Mouse (Mus musculus) limb, embryonic 10.5 days (tissue): ENCODE results near the gene Gm10073. TPM values are rescaled to one million over a fixed set of nuclear protein-coding genes. Genes with fewer than 3 reads are reported as not detected.
"Not testable (repeated sequence)": the region's sequence is repeated elsewhere in the genome, so short reads cannot be mapped to it uniquely, and the experiment has no call there.

ENCODE experiments used
- DNase-seq: peaks from one replicate; pipeline ENCODE4 v3.0.0-alpha.2; 2017; ENCODE audit warnings: low spot score
- H3K27ac ChIP-seq: fragments of 300-500 bp; sonication (generic); 2 replicates; pipeline ENCODE4 v1.5.1; 2016; ENCODE audit warnings: mild to moderate bottlenecking
- H3K27me3 ChIP-seq: fragments of 300-500 bp; sonication (generic); 2 replicates; pipeline ENCODE4 v1.6.1; 2016; ENCODE audit warnings: low read depth, mild to moderate bottlenecking; ENCODE audit not compliant: poor library complexity, severe bottlenecking
- H3K36me3 ChIP-seq: fragments of 300-500 bp; sonication (generic); 2 replicates; pipeline ENCODE4 v1.6.1; 2016; ENCODE audit warnings: mild to moderate bottlenecking, moderate library complexity
- H3K4me1 ChIP-seq: fragments of 300-500 bp; sonication (generic); 2 replicates; pipeline ENCODE4 v1.6.1; 2016
- H3K4me3 ChIP-seq: fragments of 300-500 bp; sonication (generic); 2 replicates; pipeline ENCODE4 v1.5.1; 2016; ENCODE audit warnings: mild to moderate bottlenecking, moderate library complexity
- H3K9me3 ChIP-seq: fragments of 300-500 bp; sonication (generic); replicated peaks from 2 replicates; pipeline ENCODE4 v1.6.1; 2016; ENCODE audit warnings: mild to moderate bottlenecking
- WGBS: fragments of 180-500 bp; shearing (Covaris S2); methylation state at CpG from one replicate; pipeline ENCODE4 v1.1.7; 2016; 5-methylcytosine and 5-hydroxymethylcytosine counted together
- polyA plus RNA-seq: library from polyadenylated mRNA; unstranded; fragments of >200 nt; fragmentation: Nextera tagmentation; extraction: Ambion mirVana; gene quantifications from 2 replicates; pipeline ENCODE4 v1.2.1, GENCODE M21; 2016

Gene Gm10073
- polyA plus RNA-seq: 7.9 and 8.0 TPM in 2 replicates

DNA sequence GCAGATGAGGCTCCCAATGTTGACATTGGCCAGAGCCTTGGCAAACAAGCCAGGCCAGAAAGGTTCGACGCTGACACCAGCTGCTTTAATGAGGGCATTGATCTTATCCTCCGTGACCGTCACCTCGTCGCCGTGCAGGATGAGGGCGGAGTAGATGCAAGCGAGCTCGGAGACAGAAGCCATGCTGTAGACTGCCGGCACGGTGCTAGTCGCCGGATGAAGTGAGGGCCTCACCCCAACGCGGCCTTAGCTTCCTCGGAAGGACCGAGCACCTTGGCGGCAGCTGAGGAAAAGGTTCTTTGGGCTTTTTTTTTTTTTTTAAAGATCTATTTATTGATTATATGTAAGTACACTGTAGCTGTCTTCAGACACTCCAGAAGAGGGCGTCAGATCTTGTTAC lies at the start of gene Gm10073:
Gm10073 (minus strand) TSS at position 294 of the 400 bp plus-strand sequence.
- not testable (repeated sequence) for DNase-seq, H3K27ac ChIP-seq, H3K27me3 ChIP-seq, H3K9me3 ChIP-seq, H3K4me1 ChIP-seq, H3K4me3 ChIP-seq, H3K36me3 ChIP-seq
- WGBS: 30% methylated on average over 20 of the region's 20 CpGs

DNA sequence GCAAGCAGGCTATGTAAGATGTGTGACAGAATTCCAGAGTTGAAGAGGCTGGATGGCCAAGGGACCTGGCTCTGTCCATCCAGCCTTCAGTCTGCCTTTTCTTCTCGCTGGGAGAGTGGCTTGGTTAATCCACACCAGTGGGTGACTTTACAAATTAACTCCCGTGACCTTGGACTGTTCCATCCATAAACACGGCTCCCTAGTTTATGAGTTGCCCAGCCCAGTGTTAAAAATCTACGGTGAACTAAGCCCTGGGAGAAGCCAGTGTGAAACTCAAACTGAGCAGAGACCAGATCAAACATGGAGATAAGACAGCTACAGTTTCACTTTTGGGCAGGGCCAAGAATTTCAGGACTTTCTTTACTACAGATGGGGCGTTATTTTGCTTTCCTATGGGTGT lies 49.8 kb upstream of the Gm10073 start:
- Histone ChIP-seq H3K9me3 (no peaks in the 10 kb centered on the region), H3K36me3 (no peaks in the 10 kb centered on the region), H3K27me3 (no peaks in the 10 kb centered on the region), H3K4me1 (peaks cover 27% of the 10 kb centered on the region), H3K27ac (no peak overlapping the region), H3K4me3 (no peak overlapping the region)
- WGBS: 64% methylated on average over 5 of the region's 5 CpGs
- DNase-seq: no peak

DNA sequence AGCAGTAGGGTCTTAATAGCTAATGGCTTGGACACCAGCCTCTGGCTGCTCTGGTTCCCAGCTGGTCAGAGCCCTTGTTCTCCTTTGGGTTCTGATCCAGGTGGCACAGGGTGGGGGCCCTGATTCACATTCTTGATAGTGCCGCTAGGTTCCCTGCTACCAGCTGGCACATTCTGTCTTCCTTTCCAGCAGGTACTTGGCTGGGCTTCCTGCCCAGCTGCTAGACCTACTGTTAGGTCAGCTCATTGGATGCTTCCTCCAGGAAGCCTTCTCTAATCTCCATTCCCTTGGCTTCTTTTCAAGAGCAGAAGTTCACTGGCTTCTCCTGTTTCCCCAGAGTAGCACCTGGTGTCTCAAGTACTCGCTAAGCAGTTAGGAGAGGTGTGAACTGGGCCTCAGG lies 47.2 kb upstream of the Gm10073 start:
- no peaks in the 10 kb centered on the region for H3K36me3 ChIP-seq
- DNase-seq: no peak
- peaks cover 38% of the 10 kb centered on the region for H3K4me1 ChIP-seq
- H3K27me3 ChIP-seq: no peaks in the 10 kb centered on the region
- H3K9me3 ChIP-seq: no peaks in the 10 kb centered on the region; the same call in 1 of the 2 replicates
- H3K4me3 ChIP-seq: no peak overlapping the region
- peak overlapping the region; percentile 77 for H3K27ac ChIP-seq
- 87% methylated on average over 2 of the region's 2 CpGs for WGBS

DNA sequence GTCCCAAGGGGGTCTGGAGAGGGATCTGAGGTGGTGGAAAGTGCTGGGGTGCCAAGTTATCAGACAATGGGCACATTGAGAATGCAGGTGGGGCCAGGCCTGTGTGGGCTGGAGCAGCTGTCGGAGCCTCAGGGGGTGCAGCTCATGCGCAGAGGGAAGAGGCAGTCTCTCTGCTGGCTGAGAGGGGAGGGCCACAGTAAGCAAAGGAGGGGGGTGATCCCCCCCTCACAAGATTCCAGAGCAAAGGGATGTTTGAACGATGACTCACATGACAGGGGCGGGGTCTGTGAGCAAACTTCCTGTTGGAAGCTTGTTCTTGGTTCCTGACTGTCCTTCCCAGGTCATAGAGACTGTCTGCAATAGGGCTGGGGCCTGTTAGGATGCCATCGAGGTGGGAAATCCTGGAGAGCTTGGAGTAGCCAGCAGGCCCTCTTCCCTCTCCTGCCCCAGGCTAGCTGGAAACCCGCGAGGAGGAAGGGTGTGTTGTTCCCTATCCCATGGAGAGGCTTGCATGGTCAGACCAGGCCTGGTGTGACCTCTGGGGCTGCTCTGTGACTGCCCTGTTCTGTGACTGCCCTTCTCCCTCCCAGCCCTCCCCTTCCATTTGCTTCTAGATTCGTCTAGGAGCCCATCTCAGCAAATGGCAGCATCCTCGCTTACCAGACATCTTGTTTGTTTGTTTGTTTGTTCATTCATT lies 46.4 kb upstream of the Gm10073 start:
- no peaks in the 10 kb centered on the region for H3K36me3 ChIP-seq
- no peaks in the 10 kb centered on the region; the same call in 1 of the 2 replicates for H3K9me3 ChIP-seq
- H3K27ac ChIP-seq: peak overlapping the region; percentile 77
- 61% methylated on average over 9 of the region's 9 CpGs for WGBS
- DNase-seq: peak; percentile 47
- peaks cover 42% of the 10 kb centered on the region for H3K4me1 ChIP-seq
- H3K27me3 ChIP-seq: no peaks in the 10 kb centered on the region
- H3K4me3 ChIP-seq: no peak overlapping the region

DNA sequence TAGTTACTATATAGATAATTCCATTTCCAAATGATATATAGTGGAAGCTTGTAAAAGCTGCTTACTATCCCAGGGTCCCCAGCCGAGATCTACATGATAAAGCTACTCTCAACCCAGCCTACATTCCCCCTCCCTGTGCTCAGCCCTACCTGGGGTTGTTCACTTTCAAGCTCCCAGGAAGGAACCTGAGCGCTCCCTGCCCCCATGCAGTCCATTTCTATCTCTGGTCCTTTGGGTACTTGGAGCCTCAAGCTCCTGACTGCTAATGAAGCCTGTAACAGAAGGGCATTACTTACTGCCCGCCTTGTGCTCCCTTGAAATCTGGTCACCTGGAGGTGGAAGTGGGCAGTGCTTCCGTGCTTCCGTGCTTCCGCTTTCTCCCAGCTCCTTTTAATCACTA lies 45.1 kb upstream of the Gm10073 start:
- Histone ChIP-seq H3K36me3 (no peaks in the 10 kb centered on the region), H3K9me3 (no peaks in the 10 kb centered on the region; the same call in 1 of the 2 replicates), H3K27ac (no peak overlapping the region), H3K4me1 (peaks cover 45% of the 10 kb centered on the region), H3K4me3 (no peak overlapping the region), H3K27me3 (no peaks in the 10 kb centered on the region)
- DNase-seq: no peak
- 57% methylated on average over 6 of the region's 6 CpGs for WGBS

DNA sequence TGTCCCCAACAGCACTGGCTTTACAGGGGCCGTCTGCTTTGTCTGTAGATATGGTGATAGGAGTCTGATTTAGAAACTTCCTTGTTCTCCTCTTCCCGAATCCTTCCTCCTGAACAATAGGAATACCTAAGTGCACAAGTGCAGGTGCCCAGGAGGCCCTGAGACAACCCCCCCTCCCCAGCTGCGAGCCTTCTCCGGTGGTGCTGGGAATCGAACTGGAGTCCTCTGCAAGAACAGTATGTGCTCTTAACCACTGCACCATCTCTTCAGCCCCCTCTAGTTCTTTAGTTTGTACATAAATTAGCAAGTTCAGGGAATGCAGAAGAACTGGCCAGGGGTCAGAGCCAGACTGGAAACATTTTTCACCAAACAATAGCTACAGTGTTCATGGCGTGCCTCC lies 44.6 kb upstream of the Gm10073 start:
- no peak for DNase-seq
- H3K9me3 ChIP-seq: no peaks in the 10 kb centered on the region; the same call in 1 of the 2 replicates

DNA sequence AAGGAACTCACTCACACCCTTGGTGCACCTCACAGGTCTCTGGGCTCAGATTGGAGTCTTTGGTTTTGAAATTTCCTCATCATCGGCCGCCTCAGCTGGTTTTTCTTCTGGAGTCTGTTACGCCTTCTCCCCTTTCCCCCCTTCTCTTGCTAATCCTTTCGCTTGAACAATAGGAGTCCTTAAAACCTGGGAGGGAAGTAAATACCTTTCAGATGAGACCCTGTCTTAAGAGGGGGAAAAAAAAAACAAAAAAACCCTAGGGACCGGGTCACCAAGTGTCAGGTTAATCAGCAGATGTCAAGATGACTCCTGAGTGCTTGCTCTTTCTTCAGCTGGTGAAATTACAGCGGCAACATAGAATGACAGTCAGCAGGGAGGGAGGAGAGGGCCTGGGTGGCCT lies 43.9 kb upstream of the Gm10073 start:
- no peak overlapping the region for H3K4me3 ChIP-seq
- no peaks in the 10 kb centered on the region for H3K27me3 ChIP-seq
- DNase-seq: no peak
- no peaks in the 10 kb centered on the region; the same call in 1 of the 2 replicates for H3K9me3 ChIP-seq
- H3K27ac ChIP-seq: no peak overlapping the region
- WGBS: 49% methylated on average over 6 of the region's 6 CpGs
- no peaks in the 10 kb centered on the region for H3K36me3 ChIP-seq
- peaks cover 39% of the 10 kb centered on the region for H3K4me1 ChIP-seq

More for the DNA sequence above, 44.6 kb upstream of the Gm10073 start:
- 81% methylated on average over 6 of the region's 6 CpGs for WGBS
- Histone ChIP-seq H3K4me3 (no peak overlapping the region), H3K27me3 (no peaks in the 10 kb centered on the region), H3K27ac (no peak overlapping the region), H3K36me3 (no peaks in the 10 kb centered on the region), H3K4me1 (peaks cover 41% of the 10 kb centered on the region)

DNA sequence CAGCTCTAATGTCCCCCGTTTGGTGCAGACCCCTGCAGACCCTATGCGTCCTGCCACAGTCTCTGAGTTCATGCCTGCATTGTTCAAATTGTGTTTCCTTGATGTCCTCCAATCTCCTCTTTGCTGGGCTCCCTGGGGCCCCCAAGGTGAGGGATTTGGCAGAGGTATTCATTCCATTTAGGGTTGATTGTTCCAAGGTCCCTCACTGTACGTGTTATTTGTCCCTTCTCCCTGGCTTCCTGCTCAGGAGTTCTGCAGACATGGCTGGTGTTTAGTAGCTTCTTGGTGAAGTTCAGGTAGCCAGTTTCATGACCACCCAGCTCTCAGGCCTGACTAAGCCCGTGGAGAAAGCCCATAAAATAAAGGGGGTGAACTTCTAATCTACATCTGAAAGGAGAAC lies 43.4 kb upstream of the Gm10073 start:
- 60% methylated on average over 4 of the region's 4 CpGs for WGBS
- H3K27ac ChIP-seq: 0 out of 2 replicates have a peak overlapping the region, but pooled peaks have one; percentile 46
- H3K36me3 ChIP-seq: no peaks in the 10 kb centered on the region
- peaks cover 39% of the 10 kb centered on the region for H3K4me1 ChIP-seq
- no peak for DNase-seq
- no peaks in the 10 kb centered on the region for H3K27me3 ChIP-seq
- H3K4me3 ChIP-seq: no peak overlapping the region
- no peaks in the 10 kb centered on the region; the same call in 1 of the 2 replicates for H3K9me3 ChIP-seq

DNA sequence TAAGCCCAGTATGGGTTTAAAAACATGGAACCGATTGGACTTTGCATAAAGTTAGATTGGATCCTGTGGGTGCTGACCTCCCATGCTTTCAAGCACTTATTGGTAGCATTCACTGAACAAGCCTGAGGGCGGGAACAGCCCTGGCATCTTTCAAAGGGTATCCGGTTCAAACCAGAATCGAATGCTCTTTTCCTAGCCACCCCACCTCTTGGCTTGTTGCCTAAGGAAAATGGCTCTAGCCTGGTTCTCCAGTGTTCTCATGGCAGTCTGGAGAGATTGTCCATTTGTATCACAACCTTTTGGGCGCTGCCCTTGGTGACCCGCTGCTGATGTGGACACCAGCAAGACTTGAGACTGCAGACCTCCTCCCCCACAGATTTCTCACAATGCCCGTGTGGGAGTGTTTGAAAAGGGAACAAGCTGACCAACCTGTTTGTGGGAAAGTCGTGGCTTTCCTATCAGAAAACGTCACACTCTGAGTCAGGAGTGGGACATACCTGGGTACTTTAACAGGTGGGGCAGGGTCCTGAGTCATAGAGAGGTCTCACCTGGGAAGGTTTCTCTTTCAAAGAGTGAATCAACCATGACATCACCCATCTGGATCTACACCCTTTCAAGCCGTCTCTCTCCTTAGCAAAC lies 42.5 kb upstream of the Gm10073 start:
- Histone ChIP-seq H3K4me3 (no peak overlapping the region), H3K4me1 (peaks cover 39% of the 10 kb centered on the region), H3K36me3 (no peaks in the 10 kb centered on the region), H3K9me3 (no peaks in the 10 kb centered on the region; the same call in 1 of the 2 replicates), H3K27me3 (0 out of 2 replicates have a peak, but pooled peaks cover 3% of the 10 kb centered on the region), H3K27ac (no peak overlapping the region)
- 76% methylated on average over 10 of the region's 10 CpGs for WGBS
- DNase-seq: no peak

DNA sequence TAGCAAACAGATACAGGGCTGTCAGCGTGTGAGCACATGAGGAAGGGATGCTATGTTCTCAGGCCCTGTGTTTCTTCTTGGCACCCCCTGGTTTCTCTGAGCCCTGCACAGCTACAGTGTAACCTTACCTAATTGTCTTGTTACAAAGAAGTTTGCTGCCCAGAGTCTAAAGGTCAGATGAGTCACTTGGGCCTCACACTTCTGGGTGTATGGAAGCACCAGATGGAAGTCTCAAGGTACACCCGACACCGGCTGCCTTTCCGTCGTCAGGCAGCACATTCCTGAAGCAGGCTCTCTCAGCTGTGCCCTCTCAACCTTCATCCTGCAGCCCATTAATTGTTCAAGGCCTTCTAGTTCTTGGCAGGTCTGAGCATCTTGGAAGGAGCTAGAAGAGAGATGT lies 41.4 kb upstream of the Gm10073 start:
- H3K9me3 ChIP-seq: no peaks in the 10 kb centered on the region; the same call in 1 of the 2 replicates
- no peak for DNase-seq
- WGBS: 41% methylated on average over 5 of the region's 5 CpGs
- H3K27me3 ChIP-seq: peaks cover 7% of the 10 kb centered on the region; the same call in 1 of the 2 replicates
- H3K27ac ChIP-seq: no peak overlapping the region
- H3K36me3 ChIP-seq: no peaks in the 10 kb centered on the region
- no peak overlapping the region for H3K4me3 ChIP-seq
- peaks cover 29% of the 10 kb centered on the region for H3K4me1 ChIP-seq

DNA sequence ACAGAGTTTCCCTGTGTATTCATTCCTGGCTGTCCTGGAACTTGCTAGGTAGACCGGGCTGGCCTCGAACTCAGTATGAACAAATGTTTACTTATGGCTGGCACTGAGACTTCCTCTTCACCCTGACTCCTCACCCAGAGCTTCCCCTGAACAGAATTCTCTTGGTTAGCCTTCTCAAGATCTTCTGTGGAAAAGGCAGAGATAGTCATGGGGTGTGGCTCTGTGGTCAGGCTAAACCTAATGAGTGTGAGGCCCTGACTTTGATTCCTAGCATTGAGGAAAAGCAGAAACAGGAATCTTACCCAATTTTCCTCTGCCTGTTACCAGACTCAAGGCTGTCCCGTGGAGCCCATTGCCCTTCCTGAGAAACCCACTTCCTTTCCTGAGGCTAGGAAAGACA lies 38.8 kb upstream of the Gm10073 start:
- H3K27ac ChIP-seq: no peak overlapping the region
- H3K36me3 ChIP-seq: no peaks in the 10 kb centered on the region
- 78% methylated on average over 3 of the region's 3 CpGs for WGBS
- H3K9me3 ChIP-seq: no peaks in the 10 kb centered on the region
- peaks cover 22% of the 10 kb centered on the region for H3K27me3 ChIP-seq
- DNase-seq: no peak
- H3K4me1 ChIP-seq: peaks cover 14% of the 10 kb centered on the region
- H3K4me3 ChIP-seq: no peak overlapping the region

DNA sequence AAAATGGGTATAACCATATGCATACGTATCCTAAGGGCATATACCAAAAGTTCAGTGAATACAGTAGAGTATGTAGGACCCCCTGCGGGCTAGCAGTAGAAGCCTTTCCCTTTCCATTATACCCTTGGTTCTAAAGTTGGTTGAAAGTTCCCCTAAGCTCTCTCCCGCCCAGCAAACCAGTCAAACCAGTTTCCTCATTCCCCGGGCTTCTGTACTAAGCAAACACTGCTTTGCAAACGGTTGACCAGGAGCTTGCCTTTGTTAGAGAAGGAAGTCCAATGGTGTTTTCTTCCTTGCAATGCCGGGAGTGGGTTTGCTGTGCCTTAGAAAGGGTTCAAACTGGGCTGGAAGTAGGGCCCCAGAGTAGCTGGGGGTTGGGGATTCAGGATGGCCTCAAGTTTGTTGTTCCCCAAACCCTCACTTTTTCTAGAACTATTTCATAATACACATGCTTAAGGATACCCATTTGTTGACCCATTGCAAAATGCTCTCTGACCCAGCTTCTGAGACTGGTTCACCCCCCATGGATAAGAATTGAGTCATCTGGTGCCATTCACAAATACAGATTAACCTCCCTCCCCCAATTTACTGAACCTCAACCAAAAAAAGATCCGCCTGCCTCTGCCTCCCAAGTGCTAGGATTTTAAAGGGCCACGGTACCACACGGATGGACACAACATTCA lies 37.8 kb upstream of the Gm10073 start:
- peaks cover 7% of the 10 kb centered on the region for H3K4me1 ChIP-seq
- no peaks in the 10 kb centered on the region for H3K9me3 ChIP-seq
- 69% methylated on average over 9 of the region's 9 CpGs for WGBS
- DNase-seq: no peak
- no peaks in the 10 kb centered on the region for H3K36me3 ChIP-seq
- peaks cover 31% of the 10 kb centered on the region for H3K27me3 ChIP-seq
- H3K27ac ChIP-seq: no peak overlapping the region
- H3K4me3 ChIP-seq: no peak overlapping the region
